In genomic region chr11:6175506-6175905, GRCm38 (mm10) we compare ENCODE assay signal across 14 mouse cellular contexts. TPM values are rescaled to one million over a fixed set of nuclear protein-coding genes. Genes with fewer than 3 reads are reported as not detected.
"Had no signal": no experiment of that assay in that cellular context is flagged by ENCODE, and none has a peak within 500 bp of the region (broad histone marks: within the 10 kb centered on the region; RNA-seq: fewer than 3 reads in every experiment).

No protein-coding gene starts in this region.

- H3K36me3 ChIP-seq: kidney, embryonic 15.5 days; limb, embryonic 15.5 days; liver, embryonic 12.5 days; midbrain, embryonic 12.5 days had no signal

- H3K27me3 ChIP-seq: kidney, embryonic 15.5 days; limb, embryonic 15.5 days; liver, embryonic 12.5 days; midbrain, embryonic 12.5 days had no signal

- H3K27ac ChIP-seq: kidney, embryonic 15.5 days; limb, embryonic 15.5 days; liver, embryonic 12.5 days; midbrain, embryonic 12.5 days had no signal

- H3K4me2 ChIP-seq: kidney, embryonic 15.5 days; limb, embryonic 15.5 days; liver, embryonic 12.5 days; lung, embryonic 14.5 days; midbrain, embryonic 12.5 days had no signal

- H3K9me3 ChIP-seq: kidney, embryonic 15.5 days; limb, embryonic 15.5 days; liver, embryonic 12.5 days; midbrain, embryonic 12.5 days had no signal

- ATAC-seq: liver, embryonic 12.5 days; midbrain, embryonic 16.5 days had no signal

- H3K4me3 ChIP-seq: kidney, embryonic 15.5 days; limb, embryonic 15.5 days; liver, embryonic 12.5 days; midbrain, embryonic 12.5 days had no signal

- H3K9ac ChIP-seq: kidney, embryonic 15.5 days; limb, embryonic 15.5 days; liver, embryonic 12.5 days; lung, embryonic 14.5 days; midbrain, embryonic 12.5 days had no signal

- DNase-seq: kidney, adult 2 months; kidney, postnatal 14 days; lung, embryonic 14.5 days; lung, postnatal 10 days; lung, postnatal 4 days; right cerebral cortex, postnatal 14 days had no signal

RNA-seq across cellular contexts. Expression of gene A730071L15Rik, which starts 24.3 kb away (rescaled TPM):
- total RNA-seq: left cerebral cortex, postnatal 25 days had no signal

RNA-seq across cellular contexts. Expression of gene Npc1l1, which starts 54.4 kb away (rescaled TPM):
- total RNA-seq: megakaryocyte-erythroid progenitor cell, adult 5-6 weeks had no signal
- polyA plus RNA-seq: limb, embryonic 11.5 days; lung, embryonic 14.5 days; midbrain, embryonic 12.5 days had no signal
